Mouse (Mus musculus) ovary, adult 2 months (tissue): Measurements from ENCODE around the gene Zscan18. TPM values are rescaled to one million over a fixed set of nuclear protein-coding genes. Genes with fewer than 3 reads are reported as not detected.

Experiments
- polyA plus RNA-seq: library from polyadenylated mRNA; depleted of rRNA; stranded (reverse); fragments of >200 nt; gene quantifications from 2 replicates; pipeline ENCODE4 v1.2.3, GENCODE M21; 2012; rRNA removed

Zscan18 gene
- 3.9 and 4.8 TPM in 2 replicates for polyA plus RNA-seq

DNA sequence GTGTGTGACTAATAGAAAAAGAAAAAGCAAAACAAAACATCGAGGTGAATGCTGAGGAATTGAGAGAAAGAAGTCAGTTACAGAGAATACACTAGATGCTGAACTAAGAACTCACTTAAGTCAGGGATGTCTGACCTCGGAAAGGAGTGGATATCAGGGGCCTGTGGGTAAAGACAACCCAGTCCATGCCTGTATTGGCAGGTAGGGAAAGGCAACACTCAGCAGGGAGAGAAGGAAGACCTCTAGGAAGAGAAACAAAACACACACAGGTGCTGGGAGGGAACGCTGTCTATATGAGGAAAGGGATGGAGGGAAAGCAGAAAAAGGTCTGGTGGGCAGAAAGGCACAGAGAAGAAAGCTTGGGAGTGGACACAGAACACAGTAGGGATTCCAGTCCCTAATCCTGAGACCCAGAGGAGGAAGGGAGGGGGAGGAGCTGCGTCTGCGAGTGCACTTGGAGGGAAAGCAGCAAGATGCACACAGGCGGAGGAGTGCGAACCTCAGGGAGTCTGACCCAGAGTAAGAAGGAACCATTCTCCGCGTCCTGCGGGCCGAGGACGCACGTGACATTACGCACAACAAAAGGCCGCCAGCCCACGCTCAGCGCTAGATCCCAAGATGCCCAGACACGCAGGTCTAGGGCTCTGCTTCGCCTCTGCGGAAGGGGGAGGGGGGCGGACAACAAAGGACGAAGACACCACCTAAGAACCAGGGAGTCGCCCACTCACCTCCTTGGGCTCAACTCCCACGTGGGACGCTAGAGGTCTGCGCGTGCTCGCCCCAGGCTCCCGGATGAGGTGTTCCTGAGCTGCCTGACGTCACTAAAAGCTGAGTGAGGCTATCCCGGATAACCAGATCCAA, at the start of gene Zscan18:
Zscan18 (minus strand) TSS at position 770 of the 861 bp plus-strand sequence.

DNA sequence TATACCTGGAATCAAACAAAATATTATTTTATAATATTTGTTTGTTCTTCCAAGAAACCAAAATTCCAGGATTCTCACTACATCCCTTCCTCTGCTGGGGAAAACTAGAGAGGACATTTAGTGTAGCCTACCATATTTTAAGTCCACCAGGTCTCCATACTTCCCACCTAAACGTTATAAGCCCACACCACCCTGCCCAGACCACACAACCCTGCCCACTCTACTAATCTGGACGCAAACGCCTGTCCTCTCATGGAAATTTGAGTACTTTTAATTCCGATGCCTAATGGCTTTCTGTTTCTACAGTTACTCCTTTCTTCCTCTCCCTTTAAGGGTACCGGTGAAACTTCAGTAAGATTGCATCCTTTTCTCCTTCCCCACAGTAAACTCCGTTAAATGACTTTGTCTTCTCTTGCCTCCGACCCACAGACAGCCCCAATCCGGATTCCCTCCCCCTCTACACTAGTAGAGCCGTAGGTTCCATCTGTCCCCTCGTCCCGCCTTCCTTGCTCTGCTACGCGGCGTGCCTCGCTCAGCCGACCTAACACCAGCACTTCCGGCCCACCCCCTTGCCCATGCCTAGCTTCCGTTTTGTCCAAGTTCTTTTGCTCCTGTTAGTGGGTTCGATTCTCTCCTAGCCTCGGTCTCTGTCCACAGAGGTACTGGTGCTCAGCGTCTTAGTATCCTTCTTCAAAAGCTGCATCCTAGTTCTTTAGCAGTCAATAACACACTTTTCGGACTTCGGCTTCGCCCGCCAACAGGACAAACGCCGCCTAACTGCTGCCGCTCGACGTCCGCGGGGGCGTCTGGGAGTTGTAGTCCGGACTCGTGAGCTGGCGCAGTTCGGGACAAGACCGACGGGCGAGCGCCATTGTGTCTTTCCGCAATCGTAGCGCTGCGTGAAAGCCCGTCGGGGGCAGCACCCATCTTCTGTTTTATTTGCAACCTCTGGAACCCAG, 31.0 kb upstream of the Zscan18 start, which contains the start of gene Zfp110:
Zfp110 (plus strand) TSS at position 600 of the 959 bp plus-strand sequence.

DNA sequence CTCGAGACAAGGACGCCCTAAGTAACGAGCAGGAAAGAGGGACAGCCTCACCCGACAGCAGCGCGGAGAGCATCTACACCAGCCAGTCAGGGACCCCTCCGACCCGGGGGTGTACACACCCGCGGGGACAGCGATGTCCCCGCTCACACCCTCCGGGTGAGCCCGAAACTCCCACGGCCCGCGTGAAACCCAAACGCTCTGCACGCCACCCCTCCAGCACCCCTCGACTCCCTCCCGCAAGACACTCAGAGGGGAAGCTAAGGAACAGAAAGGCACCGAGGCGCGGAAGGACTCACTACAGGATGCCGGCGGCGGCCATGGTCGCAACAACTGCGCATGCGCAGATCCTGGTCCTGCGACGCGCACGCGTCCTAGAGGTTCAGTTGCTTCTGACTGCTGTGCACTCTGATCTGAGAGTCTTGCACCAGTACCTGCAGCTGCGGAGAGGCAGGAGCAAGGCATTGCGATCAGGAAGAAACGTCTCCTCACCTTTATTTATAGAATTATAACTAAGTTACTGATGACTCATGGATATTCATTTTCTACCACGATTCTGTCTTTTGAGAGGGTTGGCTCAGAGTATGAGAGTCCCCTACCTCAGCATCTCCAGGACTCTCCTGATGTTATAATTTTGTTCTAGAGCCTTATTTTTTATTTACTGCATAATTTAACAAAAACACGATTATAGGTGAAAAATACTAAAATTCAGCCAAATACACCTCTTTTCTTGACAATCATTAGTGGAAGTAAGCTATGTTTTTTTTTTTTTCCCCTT, 15.3 kb upstream of the Zscan18 start, which contains the start of gene Zfp329:
Zfp329 (minus strand) TSS at position 338 of the 775 bp plus-strand sequence.

DNA sequence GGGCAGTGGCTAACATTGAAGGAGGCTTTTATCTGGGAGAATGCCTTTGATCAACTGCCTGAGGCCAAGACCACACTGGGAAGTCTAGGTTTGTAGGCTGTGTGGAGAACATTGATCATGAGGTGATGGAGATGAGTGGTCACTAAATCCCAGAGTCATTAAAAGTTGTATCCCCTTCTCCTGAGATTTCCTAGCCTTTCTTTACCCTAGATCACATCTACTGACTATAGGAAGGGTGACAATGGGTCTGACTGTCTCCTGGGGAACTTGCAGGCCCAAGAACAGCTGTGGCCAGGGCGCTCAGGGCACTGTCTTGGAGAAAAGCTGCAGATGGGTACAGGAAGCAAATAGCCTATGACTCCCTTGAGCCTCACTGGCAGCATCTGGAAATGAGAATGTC, 68.5 kb downstream of the Zscan18 start, which contains the start of gene Vmn2r56:
Vmn2r56 (minus strand) TSS at position 101 of the 400 bp plus-strand sequence.

Other genes with a start within 250 kb of the Zscan18 start
- gene Vmn2r53, start 194.8 kb downstream of the Zscan18 start, polyA plus RNA-seq: not detected in 2 replicates
- gene Vmn2r54, start 163.3 kb downstream of the Zscan18 start, polyA plus RNA-seq: not detected in 2 replicates
- not detected in 2 replicates for gene Vmn2r55, start 118.6 kb downstream of the Zscan18 start, polyA plus RNA-seq
- not detected in 2 replicates for gene Vmn2r56, start 68.6 kb downstream of the Zscan18 start, polyA plus RNA-seq
- 0.62 and 1.2 TPM in 2 replicates for gene Zfp329, start 15.2 kb upstream of the Zscan18 start, polyA plus RNA-seq
- 4.6 and 11.1 TPM in 2 replicates for gene Zfp110, start 31.1 kb upstream of the Zscan18 start, polyA plus RNA-seq
- gene Zfp128, start 77.5 kb upstream of the Zscan18 start, polyA plus RNA-seq: 1.4 and 1.5 TPM in 2 replicates
- 15.0 and 21.0 TPM in 2 replicates for gene Zscan22, start 94.2 kb upstream of the Zscan18 start, polyA plus RNA-seq
- gene Rps5, start 118.7 kb upstream of the Zscan18 start, polyA plus RNA-seq: 4,303 and 5,955 TPM in 2 replicates
- 1.1 and 1.4 TPM in 2 replicates for gene Rnf225, start 123.8 kb upstream of the Zscan18 start, polyA plus RNA-seq
- gene Zfp324, start 162.2 kb upstream of the Zscan18 start, polyA plus RNA-seq: 15.2 and 15.9 TPM in 2 replicates
- gene Zfp446, start 174.2 kb upstream of the Zscan18 start, polyA plus RNA-seq: 8.6 and 10.7 TPM in 2 replicates
- 0.14 and 0.92 TPM in 2 replicates for gene Slc27a5, start 194.6 kb upstream of the Zscan18 start, polyA plus RNA-seq
- 489 and 576 TPM in 2 replicates for gene Trim28, start 195.5 kb upstream of the Zscan18 start, polyA plus RNA-seq
- 65.0 and 66.4 TPM in 2 replicates for gene Zbtb45, start 206.4 kb upstream of the Zscan18 start, polyA plus RNA-seq
- 67.1 and 76.2 TPM in 2 replicates for gene Chmp2a, start 231.2 kb upstream of the Zscan18 start, polyA plus RNA-seq
- gene Ube2m, start 234.6 kb upstream of the Zscan18 start, polyA plus RNA-seq: 121 and 156 TPM in 2 replicates